Mouse (Mus musculus) hindbrain, embryonic 16.5 days (tissue): ENCODE results near the gene Tbc1d20. TPM values are rescaled to one million over a fixed set of nuclear protein-coding genes. Genes with fewer than 3 reads are reported as not detected.
"Not testable (repeated sequence)": the region's sequence is repeated elsewhere in the genome, so short reads cannot be mapped to it uniquely, and the experiment has no call there.

Experiments
- ATAC-seq: fragments of 200-750 bp; cut with Nextera tagmentation; 2 replicates; pipeline ENCODE4 v1.8.0; 2017; ENCODE audit warnings: moderate TSS enrichment, moderate library complexity
- H3K27ac ChIP-seq: fragments of 300-500 bp; sonication (generic); 2 replicates; pipeline ENCODE4 v1.5.1; 2014; ENCODE audit warnings: low read depth, mild to moderate bottlenecking, control low read depth, low read length, moderate library complexity
- H3K27me3 ChIP-seq: fragments of 300-500 bp; sonication (generic); replicated peaks from 2 replicates; pipeline ENCODE4 v1.6.1; 2014; ENCODE audit warnings: low read length; ENCODE audit not compliant: control insufficient read depth, insufficient read depth
- H3K36me3 ChIP-seq: fragments of 300-500 bp; sonication (generic); 2 replicates; pipeline ENCODE4 v1.6.1; 2014; ENCODE audit warnings: mild to moderate bottlenecking, low read length, moderate library complexity, mixed read lengths; ENCODE audit not compliant: control insufficient read depth, insufficient read depth
- H3K4me1 ChIP-seq: fragments of 300-500 bp; sonication (generic); 2 replicates; pipeline ENCODE4 v1.6.1; 2014; ENCODE audit warnings: low read depth, low read length; ENCODE audit not compliant: control insufficient read depth, insufficient read depth
- H3K4me2 ChIP-seq: fragments of 300-500 bp; sonication (generic); 2 replicates; pipeline ENCODE4 v1.6.1; 2014; ENCODE audit warnings: mild to moderate bottlenecking, low read length, control low read depth, moderate library complexity
- H3K4me3 ChIP-seq: fragments of 300-500 bp; sonication (generic); 2 replicates; pipeline ENCODE4 v1.5.1; 2014; ENCODE audit warnings: mild to moderate bottlenecking, low read length, control low read depth, moderate library complexity
- H3K9ac ChIP-seq: fragments of 300-500 bp; sonication (generic); 2 replicates; pipeline ENCODE4 v1.6.1; 2014; ENCODE audit warnings: low read depth, mild to moderate bottlenecking, control low read depth, low read length, moderate library complexity
- H3K9me3 ChIP-seq: fragments of 300-500 bp; sonication (generic); 2 replicates; pipeline ENCODE4 v1.6.1; 2014; ENCODE audit warnings: mild to moderate bottlenecking, low read length, moderate library complexity; ENCODE audit not compliant: control insufficient read depth
- WGBS: fragments of 180-500 bp; shearing (Covaris S2); extraction: QIAGEN DNeasy Blood & Tissue Kit; methylation state at CpG from one replicate; pipeline ENCODE4 v1.1.7; 2014; 5-methylcytosine and 5-hydroxymethylcytosine counted together
- polyA plus RNA-seq: library from polyadenylated mRNA; unstranded; fragments of >200 nt; fragmentation: Nextera tagmentation; extraction: Ambion mirVana; gene quantifications from 2 replicates; pipeline ENCODE4 v1.2.1, GENCODE M21; 2015

Tbc1d20 gene
- 31.2 and 33.9 TPM in 2 replicates for polyA plus RNA-seq

- ATAC-seq = peak; percentile 97
- H3K36me3 ChIP-seq = no peaks in the 10 kb centered on the region; the same call in 1 of the 2 replicates
- peak within 1 kb of the TSS; percentile 100 for H3K9ac ChIP-seq
- H3K27me3 ChIP-seq = no peaks in the 10 kb centered on the region
- peak within 1 kb of the TSS; percentile 98 for H3K4me3 ChIP-seq
- H3K4me1 ChIP-seq = peaks cover 14% of the 10 kb centered on the region
- no peaks in the 10 kb centered on the region for H3K9me3 ChIP-seq
- H3K4me2 ChIP-seq = peak within 1 kb of the TSS; percentile 94
- peak within 1 kb of the TSS; percentile 89 for H3K27ac ChIP-seq
- under 1% methylated on average over 67 of the region's 70 CpGs for WGBS
Observed at GRCm38 (mm10) chr2:152293727-152294475, at the start of gene Tbc1d20. TSS of gene Tbc1d20 (plus strand) at chr2:152293828.

GRCm38 (mm10) chr2:152247213-152247612, 46.4 kb upstream of the Tbc1d20 start:
- H3K9me3 ChIP-seq = no peaks in the 10 kb centered on the region
- ATAC-seq = no peak
- H3K36me3 ChIP-seq = peaks cover 4% of the 10 kb centered on the region; the same call in 1 of the 2 replicates
- no peaks in the 10 kb centered on the region for H3K27me3 ChIP-seq
- no peaks in the 10 kb centered on the region for H3K4me1 ChIP-seq
- no peak overlapping the region for H3K4me3 ChIP-seq
- no peak overlapping the region for H3K9ac ChIP-seq
- H3K4me2 ChIP-seq = no peak overlapping the region
- no peak overlapping the region for H3K27ac ChIP-seq
- WGBS = 87% methylated on average over 1 of the region's 1 CpGs

GRCm38 (mm10) chr2:152250511-152250910, 43.1 kb upstream of the Tbc1d20 start:
- WGBS = 62% methylated on average over 2 of the region's 4 CpGs
- no peaks in the 10 kb centered on the region for H3K9me3 ChIP-seq
- no peak overlapping the region for H3K9ac ChIP-seq
- no peak overlapping the region for H3K27ac ChIP-seq
- peaks cover 22% of the 10 kb centered on the region for H3K36me3 ChIP-seq
- H3K27me3 ChIP-seq = no peaks in the 10 kb centered on the region
- H3K4me1 ChIP-seq = no peaks in the 10 kb centered on the region
- no peak for ATAC-seq
- H3K4me3 ChIP-seq = no peak overlapping the region
- no peak overlapping the region for H3K4me2 ChIP-seq

- no peak for ATAC-seq
- no peak overlapping the region for H3K9ac ChIP-seq
- H3K27ac ChIP-seq = no peak overlapping the region
- H3K4me2 ChIP-seq = no peak overlapping the region
- peaks cover 47% of the 10 kb centered on the region for H3K36me3 ChIP-seq
- H3K4me1 ChIP-seq = no peaks in the 10 kb centered on the region
- H3K27me3 ChIP-seq = no peaks in the 10 kb centered on the region
- H3K9me3 ChIP-seq = no peaks in the 10 kb centered on the region
- no peak overlapping the region for H3K4me3 ChIP-seq
- WGBS = 94% methylated on average over 1 of the region's 1 CpGs
Observed at GRCm38 (mm10) chr2:152259739-152260138, 33.9 kb upstream of the Tbc1d20 start.

- no peak for ATAC-seq
- Histone ChIP-seq H3K4me1 (no peaks in the 10 kb centered on the region), H3K4me3 (no peak overlapping the region), H3K9ac (no peak overlapping the region), H3K4me2 (no peak overlapping the region), H3K27me3 (no peaks in the 10 kb centered on the region), H3K36me3 (peaks cover 17% of the 10 kb centered on the region), H3K9me3 (no peaks in the 10 kb centered on the region), H3K27ac (no peak overlapping the region)
- WGBS = 91% methylated on average over 2 of the region's 2 CpGs
Observed at GRCm38 (mm10) chr2:152273639-152274038, 20.0 kb upstream of the Tbc1d20 start.

GRCm38 (mm10) chr2:152281407-152281806, 12.2 kb upstream of the Tbc1d20 start:
- 96% methylated on average over 3 of the region's 3 CpGs for WGBS
- no peak for ATAC-seq
- no peak overlapping the region for H3K27ac ChIP-seq
- no peak overlapping the region for H3K4me2 ChIP-seq
- H3K27me3 ChIP-seq = no peaks in the 10 kb centered on the region
- peaks cover 30% of the 10 kb centered on the region for H3K36me3 ChIP-seq
- H3K9me3 ChIP-seq = no peaks in the 10 kb centered on the region
- H3K4me3 ChIP-seq = no peak overlapping the region
- H3K4me1 ChIP-seq = no peaks in the 10 kb centered on the region
- H3K9ac ChIP-seq = no peak overlapping the region

GRCm38 (mm10) chr2:152287560-152287959, 6.1 kb upstream of the Tbc1d20 start:
- H3K4me2 ChIP-seq = no peak overlapping the region
- no peak overlapping the region for H3K9ac ChIP-seq
- H3K9me3 ChIP-seq = no peaks in the 10 kb centered on the region
- H3K4me3 ChIP-seq = no peak overlapping the region
- H3K27me3 ChIP-seq = no peaks in the 10 kb centered on the region
- H3K27ac ChIP-seq = no peak overlapping the region
- H3K36me3 ChIP-seq = peaks cover 17% of the 10 kb centered on the region
- ATAC-seq = no peak
- WGBS = 94% methylated on average over 5 of the region's 5 CpGs
- no peaks in the 10 kb centered on the region for H3K4me1 ChIP-seq

- no peaks in the 10 kb centered on the region for H3K4me1 ChIP-seq
- H3K9ac ChIP-seq = no peak overlapping the region
- 85% methylated on average over 8 of the region's 8 CpGs for WGBS
- no peaks in the 10 kb centered on the region for H3K27me3 ChIP-seq
- no peak overlapping the region for H3K27ac ChIP-seq
- no peak overlapping the region for H3K4me2 ChIP-seq
- no peak overlapping the region for H3K4me3 ChIP-seq
- H3K36me3 ChIP-seq = peaks cover 12% of the 10 kb centered on the region; the same call in 1 of the 2 replicates
- no peaks in the 10 kb centered on the region for H3K9me3 ChIP-seq
- ATAC-seq = no peak
Observed at GRCm38 (mm10) chr2:152288046-152288445, 5.6 kb upstream of the Tbc1d20 start.

GRCm38 (mm10) chr2:152289623-152290022, 4.0 kb upstream of the Tbc1d20 start:
- not testable (repeated sequence) for H3K4me2 ChIP-seq, H3K9me3 ChIP-seq, H3K27ac ChIP-seq, ATAC-seq, H3K27me3 ChIP-seq, H3K36me3 ChIP-seq, H3K9ac ChIP-seq, H3K4me3 ChIP-seq, H3K4me1 ChIP-seq
- 93% methylated on average over 1 of the region's 2 CpGs for WGBS
